Mouse (Mus musculus) midbrain, embryonic 14.5 days (tissue): ENCODE measurements around the gene Adtrp. TPM values are rescaled to one million over a fixed set of nuclear protein-coding genes. Genes with fewer than 3 reads are reported as not detected.

Experiments
- ATAC-seq: fragments of 200-750 bp; cut with Nextera tagmentation; 2 replicates; pipeline ENCODE4 v1.8.0; 2017; ENCODE audit warnings: moderate number of reproducible peaks, moderate library complexity; ENCODE audit not compliant: low FRiP score, low TSS enrichment
- DNase-seq: peaks from one replicate; pipeline ENCODE4 v3.0.0-alpha.2; 2015
- H3K27ac ChIP-seq: fragments of 300-500 bp; sonication (generic); replicated peaks from 2 replicates; pipeline ENCODE4 v1.5.1; 2014; ENCODE audit warnings: mild to moderate bottlenecking, low read depth, low read length, moderate library complexity
- H3K27me3 ChIP-seq: fragments of 300-500 bp; sonication (generic); 2 replicates; pipeline ENCODE4 v1.6.1; 2014; ENCODE audit warnings: low read length, control low read depth, mixed read lengths; ENCODE audit not compliant: control insufficient read depth, insufficient read depth
- H3K36me3 ChIP-seq: fragments of 300-500 bp; sonication (generic); 2 replicates; pipeline ENCODE4 v1.6.1; 2014; ENCODE audit warnings: low read length, control low read depth; ENCODE audit not compliant: control insufficient read depth, insufficient read depth
- H3K4me1 ChIP-seq: fragments of 300-500 bp; sonication (generic); 2 replicates; pipeline ENCODE4 v1.6.1; 2014; ENCODE audit warnings: mild to moderate bottlenecking, antibody characterized with exemption, low read length, control low read depth; ENCODE audit not compliant: control insufficient read depth, insufficient read depth
- H3K4me2 ChIP-seq: fragments of 300-500 bp; sonication (generic); 2 replicates; pipeline ENCODE4 v1.6.1; 2014; ENCODE audit warnings: mild to moderate bottlenecking, low read length, moderate library complexity
- H3K4me3 ChIP-seq: fragments of 300-500 bp; sonication (generic); replicated peaks from 2 replicates; pipeline ENCODE4 v1.5.1; 2014; ENCODE audit warnings: low read depth, low read length
- H3K9ac ChIP-seq: fragments of 300-500 bp; sonication (generic); replicated peaks from 2 replicates; pipeline ENCODE4 v1.6.1; 2014; ENCODE audit warnings: mild to moderate bottlenecking, low read length, moderate library complexity
- H3K9me3 ChIP-seq: fragments of 300-500 bp; sonication (generic); 2 replicates; pipeline ENCODE4 v1.6.1; 2016; ENCODE audit warnings: low read length, control low read depth, mixed read lengths; ENCODE audit not compliant: control insufficient read depth
- WGBS: fragments of 180-500 bp; shearing (Covaris S2); extraction: QIAGEN DNeasy Blood & Tissue Kit; methylation state at CpG from one replicate; pipeline ENCODE4 v1.1.7; 2014; 5-methylcytosine and 5-hydroxymethylcytosine counted together
- polyA plus RNA-seq: library from polyadenylated mRNA; unstranded; fragments of >200 nt; fragmentation: Nextera tagmentation; extraction: Ambion mirVana; gene quantifications from 2 replicates; pipeline ENCODE4 v1.2.1, GENCODE M21; 2014

Gene Adtrp
- polyA plus RNA-seq, 1 experiment from 2014 or later: not detected

DNA sequence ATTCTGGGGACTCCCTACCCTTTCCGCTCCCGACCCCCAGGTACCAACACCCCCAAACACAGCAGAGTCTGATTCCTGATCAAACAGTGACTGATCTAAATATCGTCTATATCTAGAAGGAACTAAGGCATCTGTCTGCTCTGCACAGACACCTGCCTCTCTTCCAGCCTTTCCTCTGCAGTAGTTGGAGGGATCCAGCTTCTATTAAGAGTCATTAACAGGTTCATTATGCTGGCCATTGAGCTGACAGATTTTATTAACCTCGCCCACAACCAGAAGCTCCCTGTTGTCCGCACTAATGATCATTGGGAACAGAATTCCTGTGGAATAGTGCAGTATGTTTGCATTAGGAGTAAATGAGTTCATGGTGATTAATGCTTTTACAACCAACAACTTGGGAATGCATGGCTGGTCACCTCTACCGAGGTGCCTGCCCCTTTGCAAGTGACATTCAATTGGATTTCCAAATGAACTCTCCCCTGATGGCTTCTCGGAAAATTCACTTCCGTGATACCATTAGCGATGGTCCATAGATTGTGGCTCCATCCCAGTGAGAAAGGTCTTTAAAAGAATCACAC is 67.8 kb downstream of the Adtrp start:
- 74% methylated on average over 9 of the region's 9 CpGs for whole genome bisulfite sequencing
- no peak overlapping the region for H3K27ac ChIP-seq
- no peak overlapping the region for H3K9ac ChIP-seq
- no peaks in the 10 kb centered on the region for H3K36me3 ChIP-seq
- H3K9me3 ChIP-seq: no peaks in the 10 kb centered on the region
- ATAC-seq (no peak), DNase-seq (no peak)
- no peak overlapping the region for H3K4me3 ChIP-seq
- no peaks in the 10 kb centered on the region for H3K4me1 ChIP-seq
- H3K27me3 ChIP-seq: no peaks in the 10 kb centered on the region
- H3K4me2 ChIP-seq: no peak overlapping the region

DNA sequence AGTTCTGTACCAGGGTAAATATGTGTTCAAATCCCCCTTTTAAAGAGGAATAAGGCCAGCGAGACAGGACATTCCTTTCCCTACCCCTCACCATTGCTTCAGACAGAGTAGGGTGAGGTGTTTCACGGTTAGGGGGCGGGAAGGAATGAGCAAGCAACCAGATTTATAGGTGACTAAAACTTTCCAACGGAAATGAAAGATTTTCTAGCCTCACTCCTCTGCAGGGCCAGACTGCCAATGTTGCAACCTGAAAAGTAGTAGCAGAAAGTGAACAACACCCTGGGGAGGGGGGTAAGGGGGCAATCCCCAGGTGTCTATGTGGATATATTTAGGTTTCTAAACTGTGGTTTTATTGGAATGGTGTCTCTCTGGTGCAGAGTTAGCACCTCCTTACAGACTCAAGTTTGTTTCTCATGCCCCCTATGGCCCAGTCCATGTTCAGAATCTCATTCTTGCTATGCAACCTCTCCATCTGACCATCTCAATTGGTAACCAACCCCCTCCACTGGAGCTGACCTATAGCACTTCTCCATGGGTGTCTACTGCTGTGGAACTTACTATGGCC is 73.6 kb downstream of the Adtrp start:
- WGBS: 90% methylated on average over 4 of the region's 4 CpGs
- Histone ChIP-seq H3K36me3 (no peaks in the 10 kb centered on the region), H3K4me3 (no peak overlapping the region), H3K9ac (no peak overlapping the region), H3K27ac (no peak overlapping the region), H3K4me2 (no peak overlapping the region), H3K27me3 (no peaks in the 10 kb centered on the region), H3K4me1 (no peaks in the 10 kb centered on the region), H3K9me3 (no peaks in the 10 kb centered on the region)
- DNase-seq (no peak), ATAC-seq (no peak)

DNA sequence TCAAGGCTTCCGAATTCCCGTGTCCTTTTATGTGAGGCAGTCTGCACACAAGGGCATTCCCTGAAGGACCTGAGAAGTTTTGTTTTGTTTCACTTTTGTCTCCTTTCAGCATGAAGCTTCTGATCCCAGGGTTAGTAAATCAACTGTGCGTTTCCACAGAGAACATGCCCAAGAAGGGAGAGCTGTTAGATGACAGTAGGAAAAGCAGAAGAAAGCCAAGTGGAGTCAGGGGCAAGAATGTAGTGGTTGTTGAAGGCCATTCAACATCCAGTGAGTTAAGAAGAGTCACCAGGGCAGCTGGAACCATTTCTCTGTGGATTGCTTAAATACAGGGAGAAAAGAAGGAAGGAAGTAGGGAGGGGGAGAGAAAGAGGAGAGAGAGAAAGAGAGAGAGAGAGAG is 76.4 kb downstream of the Adtrp start:
- Histone ChIP-seq H3K4me2 (no peak overlapping the region), H3K4me1 (no peaks in the 10 kb centered on the region), H3K36me3 (no peaks in the 10 kb centered on the region), H3K9ac (no peak overlapping the region), H3K27me3 (no peaks in the 10 kb centered on the region), H3K9me3 (no peaks in the 10 kb centered on the region), H3K27ac (no peak overlapping the region), H3K4me3 (no peak overlapping the region)
- ATAC-seq (no peak), DNase-seq (no peak)
- 45% methylated on average over 3 of the region's 3 CpGs for WGBS

DNA sequence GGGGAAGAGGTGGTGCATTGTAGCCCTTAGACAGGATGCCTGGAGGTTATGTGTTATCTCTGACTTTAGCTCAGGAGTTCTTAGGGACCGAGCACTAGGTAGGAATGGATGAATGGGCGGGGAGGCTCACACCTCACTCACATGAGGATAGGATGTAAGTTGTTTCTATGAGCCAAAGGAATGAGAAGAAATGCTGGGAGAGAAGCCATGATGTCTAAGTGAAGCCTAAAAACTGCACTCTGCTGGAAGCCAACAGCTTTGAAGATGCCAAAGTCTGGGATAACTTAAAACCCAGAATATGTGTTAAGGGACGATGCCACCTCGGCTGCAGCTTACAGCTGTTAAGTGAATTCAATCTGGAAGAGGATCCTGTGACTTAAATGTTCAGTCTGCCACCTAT is 79.5 kb downstream of the Adtrp start:
- H3K9me3 ChIP-seq: no peaks in the 10 kb centered on the region
- H3K9ac ChIP-seq: no peak overlapping the region
- ATAC-seq (no peak), DNase-seq (no peak)
- H3K4me2 ChIP-seq: no peak overlapping the region
- no peaks in the 10 kb centered on the region for H3K36me3 ChIP-seq
- no peaks in the 10 kb centered on the region for H3K27me3 ChIP-seq
- no peaks in the 10 kb centered on the region for H3K4me1 ChIP-seq
- H3K27ac ChIP-seq: no peak overlapping the region
- WGBS: 90% methylated on average over 4 of the region's 4 CpGs
- H3K4me3 ChIP-seq: no peak overlapping the region

DNA sequence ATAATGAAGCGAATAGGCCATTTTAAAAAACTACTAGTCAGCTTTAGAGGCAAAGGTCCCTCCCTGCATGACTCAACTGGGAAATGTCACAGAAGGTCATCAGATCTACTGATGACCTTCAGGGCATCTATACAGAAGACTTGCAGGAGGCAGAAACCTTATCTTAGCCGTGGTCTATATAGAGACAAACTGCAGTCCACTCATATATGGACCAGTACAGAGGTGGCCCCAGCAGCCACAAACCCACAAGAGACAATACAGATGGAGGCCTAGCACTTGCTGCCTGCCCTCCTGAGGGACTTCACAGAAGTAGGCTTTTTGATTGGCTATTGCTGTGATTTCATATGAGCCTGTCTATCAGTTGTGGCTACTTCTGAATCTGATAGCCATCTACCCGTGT is 85.5 kb downstream of the Adtrp start:
- DNase-seq: no peak
- ATAC-seq: no peak
- no peaks in the 10 kb centered on the region for H3K27me3 ChIP-seq
- peaks cover 22% of the 10 kb centered on the region for H3K4me1 ChIP-seq
- H3K9ac ChIP-seq: no peak overlapping the region
- no peak overlapping the region for H3K27ac ChIP-seq
- no peaks in the 10 kb centered on the region for H3K36me3 ChIP-seq
- no peak overlapping the region for H3K4me3 ChIP-seq
- no peaks in the 10 kb centered on the region for H3K9me3 ChIP-seq
- no peak overlapping the region for H3K4me2 ChIP-seq
- WGBS: 91% methylated on average over 3 of the region's 3 CpGs

DNA sequence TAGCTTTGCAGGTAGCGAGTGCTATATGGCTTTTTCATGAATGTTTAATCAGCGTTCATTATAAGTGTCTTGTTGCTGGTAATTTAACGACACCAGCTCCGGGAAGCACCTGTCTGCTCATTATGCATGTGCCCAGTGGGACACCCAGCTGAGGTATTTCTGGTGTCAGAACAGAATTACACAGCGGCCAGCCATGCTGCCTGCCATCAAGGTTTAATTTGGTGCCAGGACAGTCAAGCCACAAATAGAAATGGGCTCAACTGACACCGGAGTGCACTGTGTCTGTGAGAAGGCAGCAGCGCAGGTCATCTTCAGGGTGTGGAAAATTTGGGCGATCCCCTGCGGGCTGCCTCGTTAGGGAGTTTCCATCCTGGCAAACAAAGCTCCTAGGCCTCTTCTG is 87.0 kb downstream of the Adtrp start:
- ATAC-seq (no peak), DNase-seq (no peak)
- H3K4me3 ChIP-seq: no peak overlapping the region
- H3K27me3 ChIP-seq: no peaks in the 10 kb centered on the region
- H3K36me3 ChIP-seq: no peaks in the 10 kb centered on the region
- H3K27ac ChIP-seq: peak overlapping the region; percentile 32; the same call in 1 of the 2 replicates
- no peaks in the 10 kb centered on the region for H3K9me3 ChIP-seq
- no peak overlapping the region for H3K9ac ChIP-seq
- peaks cover 22% of the 10 kb centered on the region for H3K4me1 ChIP-seq
- no peak overlapping the region for H3K4me2 ChIP-seq
- 39% methylated on average over 10 of the region's 10 CpGs for WGBS

- Histone ChIP-seq H3K27ac (peak overlapping the region; percentile 26), H3K4me2 (peak overlapping the region; percentile 20; the same call in 1 of the 2 replicates), H3K9ac (no peak overlapping the region), H3K27me3 (no peaks in the 10 kb centered on the region), H3K9me3 (no peaks in the 10 kb centered on the region), H3K4me3 (no peak overlapping the region), H3K36me3 (no peaks in the 10 kb centered on the region), H3K4me1 (peaks cover 22% of the 10 kb centered on the region)
- 32% methylated on average over 19 of the region's 19 CpGs for WGBS
- ATAC-seq: peak; percentile 46; the same call in 1 of the 2 replicates
- DNase-seq: peak; percentile 59
Observed at GRCm38 (mm10) chr13:41758550-41759465, 88.7 kb downstream of the Adtrp start.

GRCm38 (mm10) chr13:41753114-41753513 is 94.4 kb downstream of the Adtrp start:
- Histone ChIP-seq H3K4me3 (no peak overlapping the region), H3K36me3 (no peaks in the 10 kb centered on the region), H3K27ac (no peak overlapping the region), H3K9ac (no peak overlapping the region), H3K27me3 (no peaks in the 10 kb centered on the region), H3K4me1 (no peaks in the 10 kb centered on the region), H3K4me2 (no peak overlapping the region), H3K9me3 (no peaks in the 10 kb centered on the region)
- no peak for ATAC-seq
- 88% methylated on average over 5 of the region's 5 CpGs for WGBS
- DNase-seq: no peak
